Mouse (Mus musculus) v-Abl transformed pro-B cells (cell line): ENCODE results near the gene Gm614.

Experiments used
- in situ Hi-C, 2 experiments: fragments of 400-800 bp; cut with MboI; formaldehyde crosslinking; loops; one replicate each; pipeline ENCODE4 v1.15.1; 2025; ENCODE audit not compliant: unreplicated experiment in 2 of 2

Gm614 gene

DNA sequence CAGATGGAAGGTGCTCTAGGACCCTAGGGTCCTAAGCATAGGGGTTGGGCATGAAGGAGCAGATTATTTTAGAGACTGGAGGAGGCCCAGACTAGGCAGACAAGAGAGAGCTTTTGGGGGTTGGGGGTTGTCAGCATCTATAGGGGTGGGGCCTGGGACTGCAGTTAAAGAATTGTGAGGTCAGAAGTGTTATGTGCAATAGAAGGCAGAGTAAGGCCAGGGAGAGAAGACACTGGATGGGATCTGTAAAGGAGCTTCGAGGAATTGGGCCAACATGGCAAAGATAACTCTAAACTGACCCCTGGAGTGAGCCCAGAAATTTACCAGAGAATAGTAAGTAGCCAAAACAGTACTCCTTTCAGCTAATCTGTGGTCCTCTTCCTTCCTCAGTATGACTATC is at the start of gene Gm614:
Gene Gm614 (minus strand): TSS at position 101 of the 400 bp plus-strand sequence.
- in situ Hi-C loops, result loop anchor here in 1 of 2 experiments (25.0 kb wide), 1 partner anchor 373 kb away; the partner anchor contains the start of gene Ogt

DNA sequence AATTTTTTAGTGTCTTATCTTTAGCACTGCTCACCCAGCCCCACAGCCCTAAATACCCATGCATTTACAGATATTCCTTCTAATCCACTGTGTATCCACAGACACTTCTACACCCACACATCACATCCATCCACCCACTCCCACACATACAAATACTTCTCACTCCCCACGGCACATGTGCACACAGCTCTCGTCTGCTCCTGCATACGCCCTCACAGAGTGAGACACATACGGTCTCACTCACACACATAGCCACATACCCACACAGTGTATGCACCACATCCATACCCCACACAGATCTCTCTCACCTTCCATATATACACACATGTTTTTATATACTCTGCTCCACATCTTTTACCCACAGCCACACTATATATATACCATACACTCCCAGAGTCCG is 45.5 kb upstream of the Gm614 start:
- in situ Hi-C loops, result no loop called here

DNA sequence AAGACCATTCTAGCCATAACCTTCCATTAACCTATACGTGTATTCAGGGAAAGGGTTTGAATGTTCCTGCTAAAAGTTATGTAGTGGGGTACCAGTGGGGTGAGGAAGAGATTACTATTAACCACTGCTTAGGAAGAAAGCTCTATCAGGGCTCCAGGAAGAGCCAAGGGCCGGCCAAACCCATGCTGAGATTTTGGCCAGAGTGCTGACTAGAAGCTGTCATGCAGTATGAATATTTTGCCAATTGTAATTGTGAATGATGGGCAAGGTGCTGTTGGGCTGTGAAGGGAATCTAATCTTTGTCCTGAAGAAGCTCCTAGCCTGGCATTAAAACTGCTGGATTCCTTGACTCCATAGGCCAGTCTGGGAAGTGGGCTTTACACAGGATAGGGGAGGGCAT is 40.9 kb upstream of the Gm614 start:
- in situ Hi-C loops, result no loop called here

DNA sequence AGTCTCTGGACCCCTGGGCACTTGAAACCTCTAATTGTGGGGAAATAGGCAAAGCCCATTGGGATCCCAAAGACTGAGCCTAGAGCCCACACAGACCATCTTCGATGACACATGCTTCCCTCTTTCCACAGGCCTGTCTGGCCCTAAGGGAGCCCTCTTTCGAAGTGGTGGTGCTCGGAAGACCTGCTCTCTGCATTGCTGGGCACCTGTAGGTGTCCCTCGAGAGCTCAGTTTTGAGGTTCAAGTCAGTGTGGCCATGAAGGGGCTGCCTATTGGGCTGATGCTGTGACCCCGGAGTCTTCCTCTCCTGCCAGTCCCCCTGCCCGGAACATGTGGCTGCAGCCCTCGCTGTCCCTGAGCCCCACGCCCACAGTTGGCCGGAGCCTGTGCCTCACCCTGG is 37.9 kb upstream of the Gm614 start:
- in situ Hi-C loops, result no loop called here

DNA sequence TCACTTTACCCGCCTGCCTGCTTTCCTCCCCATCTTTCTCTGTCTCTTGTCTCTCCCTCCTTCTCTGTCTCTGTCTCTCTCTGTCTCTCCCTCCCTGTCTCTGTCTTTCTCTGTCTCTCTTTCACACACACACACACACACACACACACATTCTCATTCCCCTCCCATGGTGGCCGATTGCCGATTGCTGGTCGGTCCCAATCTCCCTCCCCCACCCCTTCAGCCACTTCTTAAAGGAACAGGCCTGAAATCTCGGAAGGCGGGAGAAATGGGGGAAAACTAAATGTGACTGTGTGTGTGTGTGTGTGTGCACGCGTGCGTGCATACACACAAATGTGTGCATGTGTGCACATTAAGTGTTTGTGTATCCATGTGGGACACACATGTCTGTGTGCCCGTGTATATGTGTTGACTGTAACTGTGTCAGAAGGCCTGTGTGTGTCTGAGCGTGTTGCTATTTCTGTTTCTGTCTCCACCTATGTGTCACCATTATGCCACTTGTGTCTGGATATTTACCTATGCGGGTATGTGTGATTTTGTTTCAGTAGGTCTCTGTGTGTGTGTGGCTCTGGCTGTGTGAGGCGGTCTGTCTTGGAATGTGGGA is 36.7 kb upstream of the Gm614 start:
- in situ Hi-C loops, result no loop called here

DNA sequence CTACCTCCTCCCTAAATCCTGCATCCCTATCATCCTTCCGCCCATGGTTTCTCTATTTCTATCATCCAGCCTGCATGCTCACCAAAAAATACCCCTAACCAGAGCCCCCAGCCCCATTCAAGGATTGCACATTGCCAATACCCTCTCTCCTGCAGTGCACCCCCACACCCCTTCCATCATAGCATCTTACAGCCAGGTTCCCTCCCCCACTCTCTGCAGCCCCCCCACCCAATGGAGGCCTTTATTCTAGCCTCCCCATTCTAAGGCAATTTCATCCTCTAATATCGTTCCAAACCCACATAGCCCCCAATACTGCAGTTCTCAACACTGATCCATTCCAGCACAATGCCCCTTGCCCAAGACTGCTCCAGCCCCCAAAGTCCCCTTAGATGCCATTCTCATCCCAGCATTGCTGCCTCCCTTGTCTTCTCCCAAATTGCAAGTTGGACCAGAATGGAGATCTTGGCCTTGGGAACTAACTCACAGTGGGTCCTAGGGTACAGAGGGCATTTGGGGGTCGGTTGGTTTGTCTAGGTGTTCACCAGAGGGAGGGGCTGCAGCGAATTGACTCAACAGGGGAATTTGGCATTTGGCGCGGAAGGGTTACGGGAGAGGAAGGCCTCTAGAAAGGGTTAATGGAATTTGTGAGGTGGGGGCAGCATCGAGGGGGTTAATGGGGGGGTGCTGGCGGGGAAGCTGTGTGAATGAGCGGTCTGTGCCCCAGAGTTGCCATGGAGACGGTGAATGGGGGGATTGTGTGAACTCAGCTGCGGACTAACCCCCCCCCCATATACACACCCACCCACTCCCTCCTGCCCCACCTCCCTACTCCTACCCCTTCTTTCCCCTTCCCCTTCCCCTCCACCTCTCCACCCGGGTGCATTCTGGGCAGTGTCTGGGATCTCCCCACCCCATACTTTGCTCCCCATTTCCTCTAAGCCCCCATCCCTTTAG is 36.0 kb upstream of the Gm614 start:
- in situ Hi-C loops, result no loop called here

DNA sequence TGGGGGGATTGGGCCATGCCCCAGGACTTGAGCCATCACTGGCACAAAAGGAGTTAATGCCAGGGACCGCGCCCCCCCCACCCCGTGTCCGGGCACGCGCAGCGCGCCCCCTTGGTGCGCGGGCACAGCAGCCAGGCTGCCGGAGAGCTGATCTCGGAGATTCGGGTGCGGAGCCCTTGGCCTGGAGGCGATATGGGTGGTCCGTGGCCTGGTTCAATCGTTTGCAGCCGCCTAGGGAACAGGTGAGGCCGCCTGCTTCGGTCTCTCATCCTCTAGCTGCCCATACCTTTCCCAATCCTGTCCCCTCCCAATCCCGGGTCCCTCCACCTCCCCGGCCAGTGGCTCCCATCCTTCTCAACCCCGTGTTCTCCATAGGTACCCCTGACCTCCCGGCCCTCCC is 35.3 kb upstream of the Gm614 start, which contains the start of gene Nlgn3:
Gene Nlgn3 (plus strand): TSS at position 114 of the 400 bp plus-strand sequence.
- in situ Hi-C loops, result no loop called here

DNA sequence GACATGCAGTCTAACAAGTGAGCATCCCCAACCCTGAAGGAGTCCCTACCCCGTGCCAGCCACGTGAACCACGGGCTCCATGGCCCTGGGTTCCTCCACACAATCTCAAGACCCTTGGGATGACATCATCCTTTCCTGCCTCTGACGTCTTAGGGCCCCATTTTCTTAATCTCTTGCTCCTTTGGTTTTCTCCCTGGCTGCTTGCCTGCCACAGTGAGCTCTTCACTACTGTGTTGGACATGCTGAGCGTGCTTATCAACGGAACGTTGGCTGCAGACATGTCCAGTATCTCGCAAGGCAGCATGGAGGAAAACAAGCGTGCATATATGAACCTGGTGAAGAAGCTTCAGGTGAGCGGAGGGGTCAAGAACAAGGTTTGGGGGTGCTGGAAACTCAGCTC is 26.3 kb upstream of the Gm614 start:
- in situ Hi-C loops, result no loop called here

DNA sequence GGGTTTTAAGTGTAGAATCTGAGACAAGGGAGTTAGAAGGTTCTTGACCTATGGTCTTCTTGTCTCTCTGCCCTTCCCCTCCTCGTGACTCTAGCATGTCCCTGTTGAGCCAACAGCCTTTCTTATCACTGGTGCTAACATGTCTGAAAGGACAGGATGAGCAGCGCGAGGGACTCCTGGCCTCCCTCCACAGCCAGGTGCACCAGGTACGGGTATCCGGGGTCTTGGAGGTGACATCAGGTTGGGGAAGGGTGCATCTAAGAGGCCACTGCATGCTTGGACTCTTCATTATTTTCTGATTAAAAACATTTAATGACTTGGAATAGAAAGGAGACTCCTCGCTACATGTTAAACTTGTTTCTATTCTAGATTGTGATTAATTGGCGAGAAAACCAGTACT is 25.2 kb upstream of the Gm614 start:
- in situ Hi-C loops, result loop anchor here in 1 of 2 experiments (10.0 kb wide), 1 partner anchor 154 kb away; no protein-coding TSS in a partner anchor

DNA sequence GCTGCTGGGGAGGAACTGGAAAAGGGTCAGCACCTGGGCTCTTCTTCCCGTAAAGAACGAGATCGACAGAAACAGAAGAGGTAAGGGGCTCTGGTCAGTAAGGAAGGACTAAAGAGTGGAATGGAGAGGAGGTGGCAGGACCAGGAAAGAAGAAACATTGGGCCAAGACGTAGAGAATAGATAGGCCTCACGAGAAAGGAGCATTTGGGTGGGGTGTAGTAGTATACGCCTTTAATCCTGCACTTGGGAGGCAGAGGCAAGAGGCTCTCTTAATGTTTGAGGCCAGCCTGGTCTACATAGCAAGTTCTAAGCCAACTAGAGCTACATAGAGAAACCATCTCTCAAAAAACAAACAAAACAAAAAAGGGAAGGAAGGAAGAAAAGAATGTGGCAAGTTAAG is 24.6 kb upstream of the Gm614 start:
- in situ Hi-C loops, result loop anchor here in 1 of 2 experiments (10.0 kb wide), 1 partner anchor 154 kb away; no protein-coding TSS in a partner anchor

DNA sequence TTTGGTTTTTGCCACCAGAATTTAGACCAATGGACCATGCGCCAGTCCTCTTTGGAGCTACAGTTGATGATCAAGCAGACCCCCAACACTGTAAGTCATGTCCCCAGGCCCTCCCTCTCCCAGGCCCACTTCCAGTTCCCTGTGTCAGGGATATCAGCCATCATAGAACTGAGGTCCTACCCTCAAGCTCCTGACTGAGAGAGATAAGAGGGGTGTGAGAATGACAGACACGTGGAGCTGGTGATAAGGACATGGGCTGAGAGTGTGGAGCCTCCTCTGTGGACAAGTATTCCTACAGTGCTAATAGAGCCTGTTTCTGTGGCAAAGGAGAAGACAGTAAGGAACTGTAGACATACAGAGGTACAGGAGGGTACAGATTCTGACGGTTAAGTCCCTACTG is 23.8 kb upstream of the Gm614 start:
- in situ Hi-C loops, result loop anchor here in 1 of 2 experiments (10.0 kb wide), 1 partner anchor 153 kb away; no protein-coding TSS in a partner anchor

DNA sequence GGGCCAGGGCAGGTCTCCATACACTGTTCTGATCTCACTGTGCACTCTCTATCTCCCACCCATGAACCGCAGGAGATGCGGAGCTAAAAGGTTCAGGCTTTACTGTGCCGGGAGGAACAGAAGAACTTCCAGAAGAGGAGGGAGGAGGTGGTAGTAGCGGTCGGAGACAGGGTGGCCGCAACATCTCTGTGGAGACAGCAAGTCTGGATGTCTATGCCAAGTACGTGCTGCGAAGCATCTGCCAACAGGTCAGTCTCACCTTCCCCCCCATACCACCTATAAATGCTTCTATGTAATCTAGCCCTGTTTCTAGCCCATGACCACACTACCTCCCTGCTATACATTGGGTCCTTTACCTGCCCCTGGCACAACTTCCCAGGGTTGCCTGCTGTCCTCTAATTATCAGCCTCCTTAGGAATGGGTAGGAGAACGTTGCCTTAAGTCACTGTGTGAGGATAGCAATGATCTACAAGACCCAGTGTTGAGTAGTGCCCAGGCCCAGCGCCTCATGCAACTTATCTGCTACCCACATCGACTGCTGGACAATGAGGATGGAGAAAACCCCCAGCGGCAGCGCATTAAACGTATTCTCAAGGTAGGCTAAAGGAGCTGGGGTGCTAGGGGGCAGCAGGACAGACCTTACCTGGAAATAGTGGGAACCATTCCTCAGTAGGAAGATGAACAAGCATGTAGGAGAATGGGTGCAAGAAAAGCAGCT is 22.3 kb upstream of the Gm614 start:
- in situ Hi-C loops, result loop anchor here in 1 of 2 experiments (10.0 kb wide), 1 partner anchor 151 kb away; no protein-coding TSS in a partner anchor

DNA sequence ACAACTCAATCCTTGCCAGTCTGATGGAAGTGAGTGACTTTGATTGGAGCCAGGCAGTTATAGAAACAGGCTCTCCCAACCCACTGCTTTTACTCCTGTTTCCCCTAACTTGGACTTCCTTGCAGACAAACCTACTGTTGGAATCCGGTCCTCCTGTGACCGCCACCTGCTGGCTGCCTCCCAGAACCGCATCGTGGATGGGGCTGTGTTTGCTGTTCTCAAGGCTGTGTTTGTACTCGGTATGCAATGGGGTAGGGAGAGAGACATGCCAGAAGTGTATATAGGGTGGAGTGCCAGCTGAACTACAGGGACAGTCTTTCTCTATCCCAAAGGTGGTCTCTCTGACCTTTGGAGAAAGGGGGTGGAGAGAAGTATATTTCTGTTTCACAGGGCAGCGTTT is 21.7 kb upstream of the Gm614 start:
- in situ Hi-C loops, result loop anchor here in 1 of 2 experiments (10.0 kb wide), 1 partner anchor 151 kb away; no protein-coding TSS in a partner anchor

DNA sequence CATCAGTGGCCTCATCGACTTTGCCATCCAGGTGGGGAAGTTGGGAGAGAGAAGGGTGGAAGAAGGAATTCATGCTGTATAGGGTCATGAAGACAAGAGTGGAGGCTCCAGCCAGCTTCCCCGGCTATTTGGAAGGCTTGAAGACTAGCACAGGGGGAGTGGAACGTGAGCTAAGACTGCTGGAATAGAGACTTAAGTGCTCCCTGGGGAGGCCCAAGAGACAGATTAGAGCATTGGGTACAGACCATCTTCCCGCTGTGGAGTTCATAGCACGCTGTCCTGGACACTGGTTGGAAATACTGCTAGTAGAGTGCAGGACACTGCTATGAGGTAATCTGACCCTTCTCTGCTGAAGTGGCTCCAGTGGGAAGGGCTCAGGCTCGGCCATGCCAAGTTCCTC is 19.0 kb upstream of the Gm614 start:
- in situ Hi-C loops, result loop anchor here in 1 of 2 experiments (10.0 kb wide), 1 partner anchor 148 kb away; no protein-coding TSS in a partner anchor

DNA sequence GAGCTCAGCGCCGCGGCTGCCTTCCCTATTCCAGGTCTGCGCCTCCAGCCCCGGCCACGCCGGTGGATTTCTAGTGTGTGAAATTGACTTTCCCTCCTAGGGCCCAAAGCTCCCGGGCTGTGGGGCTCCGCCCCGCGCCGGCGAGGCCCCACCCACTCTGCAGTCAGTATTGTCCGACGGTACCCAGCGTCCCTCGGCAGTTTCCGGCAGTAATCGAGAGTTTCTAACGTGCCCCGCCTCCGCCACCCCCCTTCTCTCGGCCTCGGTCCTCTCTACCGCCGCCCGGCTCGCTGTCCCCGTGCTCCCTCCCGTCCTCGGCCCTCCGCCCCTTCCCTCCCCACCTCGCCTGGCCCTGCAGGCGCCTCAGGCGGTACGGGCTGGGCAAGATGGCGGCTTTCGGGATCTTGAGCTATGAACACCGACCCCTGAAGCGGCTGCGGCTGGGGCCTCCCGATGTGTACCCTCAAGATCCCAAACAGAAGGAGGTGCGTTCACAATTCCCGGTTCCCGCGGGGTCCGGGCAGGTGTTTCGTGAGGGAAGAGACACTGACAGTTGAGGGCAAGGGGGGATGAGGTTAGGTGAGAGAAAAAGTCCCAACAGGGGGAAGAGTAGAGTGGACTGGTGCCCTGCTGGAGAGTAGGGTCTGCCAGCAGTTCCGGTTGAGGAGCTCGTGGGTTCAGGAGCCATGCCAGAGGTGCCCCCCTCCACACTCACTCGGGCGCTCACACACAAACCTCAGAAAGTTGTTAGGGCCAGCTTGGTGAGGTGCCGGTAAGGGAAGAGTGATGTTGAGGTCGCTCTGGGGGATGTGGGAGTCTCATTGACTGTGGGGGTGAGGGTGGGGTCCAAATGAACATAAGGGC is 10.3 kb upstream of the Gm614 start, which contains the start of gene Med12:
Gene Med12 (plus strand): TSS at position 156 of the 864 bp plus-strand sequence.
- in situ Hi-C loops, result loop anchor here (10.0 to 25.0 kb wide), 2 partner anchors 61 to 363 kb away; partner anchors contain the start of gene Ogt (in 1 of the 2)

DNA sequence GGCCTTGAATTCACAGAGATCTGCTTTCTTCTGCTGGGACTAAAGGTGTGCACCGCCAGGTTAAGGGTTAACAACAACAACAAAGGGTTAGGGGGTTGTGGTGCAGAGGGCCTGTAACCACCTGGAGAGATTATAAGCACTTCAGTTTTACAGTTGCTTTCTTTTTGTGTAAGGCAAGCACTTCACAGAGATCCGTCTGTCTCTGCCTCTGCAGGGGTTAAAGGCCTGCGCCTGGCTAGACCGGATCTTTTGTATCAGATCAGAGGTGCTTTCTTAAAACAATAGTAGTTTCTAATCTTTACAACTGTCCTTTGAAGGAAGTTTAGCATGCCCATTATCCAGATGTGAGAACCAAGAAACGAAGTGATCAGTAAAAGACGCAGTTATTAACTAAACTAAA is 9.6 kb upstream of the Gm614 start:
- in situ Hi-C loops, result loop anchor here (10.0 to 25.0 kb wide), 2 partner anchors 61 to 364 kb away; partner anchors contain the start of gene Ogt (in 1 of the 2)

DNA sequence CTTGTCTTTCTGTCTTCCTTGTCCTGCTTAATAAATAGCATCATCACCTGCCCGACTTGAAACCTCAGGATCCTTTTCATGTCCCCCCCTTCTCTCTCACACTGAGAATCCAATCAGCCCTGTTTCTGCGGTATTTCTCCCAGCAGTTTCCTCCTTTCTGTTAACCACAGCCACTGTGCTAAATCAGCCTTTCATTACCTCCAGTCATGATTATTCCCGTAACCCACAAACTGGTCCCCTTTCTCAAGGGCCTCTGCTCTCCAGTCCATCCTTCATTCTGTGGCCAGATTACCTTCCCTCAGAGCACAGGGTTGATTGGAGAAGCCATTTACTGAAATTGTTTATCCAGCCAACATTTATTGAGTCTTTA is 4.9 kb upstream of the Gm614 start, which contains the start of gene Gm20489:
Gene Gm20489 (minus strand): TSS at position 269 of the 370 bp plus-strand sequence.
- in situ Hi-C loops, result loop anchor here in 1 of 2 experiments (5.0 to 25.0 kb wide), 2 partner anchors 64 to 369 kb away; partner anchors contain the start of gene Ogt

DNA sequence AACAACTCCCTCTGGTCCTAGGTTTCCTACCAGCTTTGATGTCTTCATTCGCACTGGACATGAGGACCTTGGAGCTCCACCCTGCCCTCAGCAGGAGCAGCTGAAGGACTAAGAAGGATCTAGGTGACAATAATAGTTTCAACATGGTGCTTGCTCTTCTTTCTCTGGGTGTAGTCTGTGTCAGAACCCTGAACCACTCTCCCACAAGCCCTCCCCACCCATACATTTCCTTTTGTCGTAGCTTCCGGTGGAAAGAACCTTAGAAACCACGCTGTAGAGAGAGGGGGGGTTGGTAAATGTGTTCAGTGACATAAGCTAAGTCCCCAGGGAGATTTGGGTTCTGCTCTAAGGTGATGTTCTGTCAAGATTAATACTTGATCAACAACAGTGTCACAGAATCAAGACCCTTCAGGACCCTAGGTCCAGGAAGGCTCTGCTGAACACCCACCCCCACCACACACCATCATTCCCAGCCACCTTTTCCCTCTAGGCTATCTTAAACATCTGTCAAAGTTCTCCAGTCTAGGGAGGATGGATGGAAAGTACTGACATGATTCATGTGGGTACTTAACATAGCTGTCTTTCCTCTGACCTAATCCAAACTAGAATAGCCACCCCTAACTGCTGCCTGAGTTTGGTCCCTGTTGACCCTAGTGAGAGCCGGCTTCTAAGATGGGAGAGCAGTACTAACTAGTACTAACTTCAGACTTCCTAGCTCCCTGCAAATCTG is 4.4 kb upstream of the Gm614 start, which contains the start of gene Il2rg:
Gene Il2rg (minus strand): TSS at position 231 of the 730 bp plus-strand sequence.
- in situ Hi-C loops, result loop anchor here in 1 of 2 experiments (5.0 to 25.0 kb wide), 2 partner anchors 64 to 369 kb away; partner anchors contain the start of gene Ogt
